Mouse (Mus musculus) hindbrain, embryonic 10.5 days (tissue): ENCODE measurements around the gene Ptgr2. TPM values are rescaled to one million over a fixed set of nuclear protein-coding genes. Genes with fewer than 3 reads are reported as not detected.
"Not testable (repeated sequence)": the region's sequence is repeated elsewhere in the genome, so short reads cannot be mapped to it uniquely, and the experiment has no call there.

Experiments used
- DNase-seq: peaks from one replicate; pipeline ENCODE4 v3.0.0-alpha.2; 2017; ENCODE audit warnings: low spot score
- H3K27ac ChIP-seq: fragments of 300-500 bp; sonication (generic); 2 replicates; pipeline ENCODE4 v1.5.1; 2016; ENCODE audit warnings: mild to moderate bottlenecking, moderate library complexity
- H3K27me3 ChIP-seq: fragments of 300-500 bp; sonication (generic); 2 replicates; pipeline ENCODE4 v1.6.1; 2016; ENCODE audit warnings: mild to moderate bottlenecking; ENCODE audit not compliant: poor library complexity, insufficient read depth, severe bottlenecking
- H3K36me3 ChIP-seq: fragments of 300-500 bp; sonication (generic); 2 replicates; pipeline ENCODE4 v1.6.1; 2016; ENCODE audit warnings: mild to moderate bottlenecking, moderate library complexity
- H3K4me1 ChIP-seq: fragments of 300-500 bp; sonication (generic); replicated peaks from 2 replicates; pipeline ENCODE4 v1.6.1; 2016; ENCODE audit warnings: mild to moderate bottlenecking
- H3K4me3 ChIP-seq: fragments of 300-500 bp; sonication (generic); 2 replicates; pipeline ENCODE4 v1.5.1; 2016; ENCODE audit warnings: mild to moderate bottlenecking, moderate library complexity
- H3K9me3 ChIP-seq: fragments of 300-500 bp; sonication (generic); 2 replicates; pipeline ENCODE4 v1.6.1; 2016; ENCODE audit warnings: mild to moderate bottlenecking, moderate library complexity
- WGBS: fragments of 180-500 bp; shearing (Covaris S2); methylation state at CpG from one replicate; pipeline ENCODE4 v1.1.7; 2016; 5-methylcytosine and 5-hydroxymethylcytosine counted together
- polyA plus RNA-seq: library from polyadenylated mRNA; unstranded; fragments of >200 nt; fragmentation: Nextera tagmentation; extraction: Ambion mirVana; gene quantifications from 2 replicates; pipeline ENCODE4 v1.2.1, GENCODE M21; 2016

The Ptgr2 gene
- polyA plus RNA-seq = 16.4 and 18.8 TPM in 2 replicates

DNA sequence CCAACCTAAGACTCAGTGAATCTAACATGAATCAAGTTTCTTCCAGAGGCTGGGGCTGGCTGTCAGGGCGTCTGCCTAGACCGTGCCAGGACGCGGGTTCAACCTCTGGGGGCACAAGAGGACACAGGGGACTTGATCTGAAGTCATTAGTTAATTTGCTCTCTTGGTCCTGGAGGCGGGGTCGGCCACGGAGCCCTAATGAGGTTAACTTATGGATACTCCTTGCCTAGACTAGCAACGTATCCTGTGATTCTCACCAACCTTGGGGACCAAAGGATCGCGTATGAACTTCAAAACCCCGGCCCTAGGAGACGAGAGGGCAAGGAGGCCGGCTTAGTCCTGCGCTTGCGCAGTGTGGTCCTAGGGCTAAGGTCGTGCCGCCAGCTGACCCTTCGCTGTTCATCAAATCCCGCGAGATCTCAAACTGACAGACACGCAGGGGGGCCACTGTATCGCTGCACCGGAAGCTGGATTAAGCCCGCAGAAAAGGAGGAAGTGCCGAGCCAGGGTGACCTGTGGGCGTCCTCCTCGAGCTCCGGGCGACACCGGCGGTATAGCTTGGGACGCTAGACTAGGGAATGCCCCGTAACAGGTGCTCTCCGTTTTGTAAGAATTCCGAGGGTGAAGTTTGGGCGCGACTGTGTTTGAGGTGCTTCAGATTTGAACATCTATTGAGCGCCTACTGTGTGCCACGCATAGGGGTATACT lies at the start of gene Ptgr2:
Ptgr2 (plus strand) TSS at position 348 of the 708 bp plus-strand sequence.
- Histone ChIP-seq H3K4me3 (peak within 1 kb of the TSS; percentile 62), H3K27ac (peak within 1 kb of the TSS; percentile 85), H3K4me1 (peaks cover 13% of the 10 kb centered on the region), H3K36me3 (no peaks in the 10 kb centered on the region), H3K27me3 (no peaks in the 10 kb centered on the region), H3K9me3 (peaks cover 2% of the 10 kb centered on the region; the same call in 1 of the 2 replicates)
- WGBS = under 1% methylated on average over 39 of the region's 39 CpGs
- DNase-seq = peak; percentile 96

DNA sequence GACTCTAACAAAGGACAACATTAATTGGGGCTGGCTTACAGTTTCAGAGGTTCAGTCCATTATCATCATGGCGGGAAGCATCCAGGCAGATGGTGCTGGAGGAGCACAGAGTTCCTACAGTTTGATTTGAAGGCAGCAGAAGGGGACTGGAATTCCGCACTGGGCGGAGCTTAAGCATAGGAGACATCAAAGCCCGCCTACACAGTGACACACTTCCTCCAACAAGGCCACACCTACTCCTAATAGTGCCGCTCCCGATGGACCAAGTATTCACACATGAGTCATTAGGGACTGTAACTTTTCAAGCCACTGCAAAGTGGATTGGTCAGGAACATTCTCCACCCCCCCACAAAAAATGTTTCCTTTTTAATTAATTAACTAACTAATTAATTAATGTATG lies 49.5 kb upstream of the Ptgr2 start:
- Histone ChIP-seq H3K36me3 (no peaks in the 10 kb centered on the region), H3K4me1 (peaks cover 8% of the 10 kb centered on the region), H3K27me3 (no peaks in the 10 kb centered on the region), H3K4me3 (no peak overlapping the region), H3K27ac (no peak overlapping the region), H3K9me3 (no peaks in the 10 kb centered on the region)
- 94% methylated on average over 6 of the region's 6 CpGs for WGBS
- no peak for DNase-seq

DNA sequence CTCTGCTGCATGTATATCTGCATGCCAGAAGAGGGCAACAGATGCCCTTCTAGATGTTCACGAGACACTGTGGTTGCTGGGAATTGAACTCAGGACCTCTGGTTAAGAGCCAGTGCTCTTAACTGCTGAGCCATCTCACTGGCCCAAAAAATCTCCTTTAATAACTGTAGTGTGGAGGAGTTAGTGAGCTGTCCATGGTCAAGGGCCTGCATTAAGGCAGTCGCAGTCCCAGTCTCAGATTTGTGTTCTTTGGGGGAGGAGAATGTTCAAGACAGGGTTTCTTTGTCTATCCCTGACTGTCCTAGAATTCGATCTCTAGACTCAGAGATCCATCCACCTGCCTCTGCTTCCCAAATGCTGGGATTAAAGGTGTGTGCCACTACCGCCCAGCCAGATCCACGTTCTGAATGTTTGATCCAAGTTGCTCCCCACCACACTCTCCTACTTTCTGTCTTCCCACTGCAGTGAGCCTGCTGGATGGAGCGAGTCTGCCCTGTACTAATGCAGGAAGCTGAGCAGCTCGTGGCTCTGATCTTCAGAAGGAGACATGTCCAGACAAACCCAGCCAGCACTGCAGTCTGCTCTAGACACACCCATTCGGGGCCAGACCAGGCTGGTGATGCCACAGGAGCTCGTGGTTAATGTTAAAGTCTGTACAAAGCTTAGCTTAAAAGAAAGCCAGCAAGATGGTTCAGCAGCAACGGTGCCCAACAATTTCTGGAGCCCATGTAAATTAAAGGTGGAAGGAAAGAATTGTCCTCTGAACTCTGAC lies 48.9 kb upstream of the Ptgr2 start:
- H3K4me3 ChIP-seq = no peak overlapping the region
- H3K36me3 ChIP-seq = no peaks in the 10 kb centered on the region
- WGBS = 84% methylated on average over 10 of the region's 10 CpGs
- H3K4me1 ChIP-seq = peaks cover 8% of the 10 kb centered on the region
- H3K27me3 ChIP-seq = no peaks in the 10 kb centered on the region
- no peak for DNase-seq
- H3K27ac ChIP-seq = no peak overlapping the region
- H3K9me3 ChIP-seq = no peaks in the 10 kb centered on the region

DNA sequence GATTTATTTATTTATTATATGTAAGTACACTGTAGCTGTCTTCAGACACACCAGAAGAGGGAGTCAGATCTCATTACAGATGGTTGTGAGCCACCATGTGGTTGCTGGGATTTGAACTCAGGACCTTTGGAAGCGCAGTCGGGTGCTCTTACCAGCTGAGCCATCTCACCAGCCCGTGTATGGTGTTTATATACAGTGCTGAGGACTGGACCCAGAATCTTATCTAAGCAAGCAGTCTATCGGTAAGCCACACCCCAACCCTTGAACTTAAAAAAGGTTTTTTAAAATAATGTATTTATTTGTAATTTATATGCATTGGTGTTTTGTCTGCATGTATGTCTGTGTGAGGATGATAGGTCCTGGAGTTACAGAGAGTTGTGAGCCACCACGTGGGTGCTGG lies 48.0 kb upstream of the Ptgr2 start:
- H3K9me3 ChIP-seq, H3K4me3 ChIP-seq, H3K4me1 ChIP-seq, H3K27ac ChIP-seq, H3K36me3 ChIP-seq, H3K27me3 ChIP-seq, DNase-seq: not testable (repeated sequence)
- WGBS = 88% methylated on average over 5 of the region's 5 CpGs

DNA sequence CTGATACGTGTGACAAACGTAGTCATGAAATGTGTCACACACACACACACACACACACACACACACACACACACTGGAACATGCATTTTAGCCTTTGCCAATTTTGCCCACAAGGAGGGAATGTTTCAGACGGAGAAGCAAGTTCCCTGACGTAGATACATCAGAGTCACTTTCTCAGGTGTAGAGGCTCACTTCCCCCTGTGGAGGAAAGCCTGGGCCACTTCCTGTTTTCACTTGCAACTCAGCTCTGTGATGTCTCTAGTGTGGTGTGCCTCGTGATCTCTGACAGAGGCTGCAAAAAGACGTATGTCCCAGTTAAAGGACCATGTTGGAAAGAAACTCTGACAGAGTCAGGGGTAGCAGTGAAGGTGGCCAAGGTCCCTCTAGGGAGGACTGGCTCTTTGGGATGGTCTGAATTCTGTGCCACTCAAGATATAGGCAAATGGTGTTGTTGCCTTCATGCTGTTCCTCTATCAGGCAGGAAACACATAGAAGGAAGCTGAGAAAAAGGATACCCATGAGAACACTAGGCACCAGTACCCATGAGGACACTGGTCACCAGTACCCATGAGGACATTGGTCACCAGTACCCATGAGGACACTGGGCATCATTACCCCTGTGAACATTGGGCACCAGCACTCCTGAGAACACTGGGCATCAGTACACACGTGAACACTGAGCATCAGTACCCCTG lies 41.8 kb upstream of the Ptgr2 start:
- Histone ChIP-seq H3K27me3 (no peaks in the 10 kb centered on the region), H3K36me3 (no peaks in the 10 kb centered on the region), H3K27ac (no peak overlapping the region), H3K4me1 (peaks cover 8% of the 10 kb centered on the region), H3K4me3 (no peak overlapping the region), H3K9me3 (no peaks in the 10 kb centered on the region)
- DNase-seq = no peak
- WGBS = 84% methylated on average over 7 of the region's 7 CpGs

DNA sequence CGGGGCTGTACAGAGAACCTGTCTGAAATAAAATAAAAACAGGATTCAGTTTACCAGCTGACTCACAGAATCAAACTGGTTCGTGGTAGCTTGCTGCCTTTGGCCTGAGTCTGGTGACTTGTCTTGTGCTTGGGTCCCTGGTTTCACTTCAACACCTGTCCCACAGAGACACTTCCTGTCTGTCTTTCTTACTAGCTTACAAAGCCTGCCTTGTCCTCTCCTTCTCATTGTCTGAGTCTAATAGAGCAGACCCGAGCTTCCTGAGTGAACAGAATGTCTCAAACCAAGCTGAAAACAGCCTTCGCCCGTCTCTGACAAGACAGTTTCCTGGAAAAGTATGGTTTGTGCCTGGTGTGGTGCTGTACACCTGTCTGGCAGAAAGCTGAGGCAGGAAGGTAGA lies 39.3 kb upstream of the Ptgr2 start:
- Histone ChIP-seq H3K27ac (no peak overlapping the region), H3K36me3 (no peaks in the 10 kb centered on the region), H3K27me3 (no peaks in the 10 kb centered on the region), H3K9me3 (no peaks in the 10 kb centered on the region), H3K4me3 (no peak overlapping the region), H3K4me1 (no peaks in the 10 kb centered on the region)
- no peak for DNase-seq
- WGBS = 64% methylated on average over 5 of the region's 5 CpGs

DNA sequence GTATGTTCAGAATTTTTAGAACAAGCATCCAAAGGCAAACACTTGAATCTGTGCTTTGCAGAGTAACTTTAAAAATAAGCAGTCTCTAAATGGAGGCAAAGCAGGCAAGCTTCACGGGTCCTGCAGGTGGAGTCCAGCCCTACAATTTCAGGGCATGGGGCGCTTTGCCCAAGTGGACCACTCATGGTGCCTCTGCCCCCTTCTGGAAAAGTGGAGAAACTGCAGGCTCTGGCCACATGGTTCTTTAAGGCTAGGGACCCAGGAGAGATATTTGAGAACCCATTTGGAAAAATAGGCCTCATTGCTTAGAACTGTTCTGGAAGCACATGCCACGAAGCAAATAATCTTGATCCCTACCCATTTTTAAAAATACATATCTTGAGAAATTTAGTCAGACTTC lies 35.8 kb upstream of the Ptgr2 start:
- Histone ChIP-seq H3K4me3 (no peak overlapping the region), H3K4me1 (no peaks in the 10 kb centered on the region), H3K9me3 (peaks cover 5% of the 10 kb centered on the region; the same call in 1 of the 2 replicates), H3K27me3 (no peaks in the 10 kb centered on the region), H3K36me3 (no peaks in the 10 kb centered on the region), H3K27ac (no peak overlapping the region)
- DNase-seq = peak; percentile 71
- 4% methylated on average over 3 of the region's 3 CpGs for WGBS

DNA sequence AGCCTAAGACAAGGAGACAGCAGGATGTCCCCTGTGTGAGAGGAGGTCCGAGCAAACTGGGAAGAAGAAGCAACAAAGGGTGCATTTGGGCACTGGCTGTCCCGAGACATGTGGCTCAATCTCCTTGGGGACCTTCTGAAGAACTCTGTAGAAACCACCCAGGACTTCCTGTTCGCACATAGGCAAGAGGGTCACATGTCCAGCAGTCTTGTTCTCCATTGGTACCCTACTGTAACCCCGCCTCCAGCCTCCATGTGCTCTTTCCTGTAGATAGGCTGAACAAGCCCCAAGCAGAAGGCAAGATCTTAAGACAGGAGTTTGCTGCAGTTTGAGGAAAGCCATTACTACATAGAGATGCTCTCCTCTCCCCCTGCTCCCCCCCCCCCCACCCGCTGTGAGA lies 32.2 kb upstream of the Ptgr2 start:
- H3K4me1 ChIP-seq = no peaks in the 10 kb centered on the region
- 90% methylated on average over 5 of the region's 5 CpGs for WGBS
- no peaks in the 10 kb centered on the region for H3K36me3 ChIP-seq
- peaks cover 5% of the 10 kb centered on the region; the same call in 1 of the 2 replicates for H3K9me3 ChIP-seq
- DNase-seq = no peak
- no peaks in the 10 kb centered on the region for H3K27me3 ChIP-seq
- H3K27ac ChIP-seq = no peak overlapping the region
- no peak overlapping the region for H3K4me3 ChIP-seq

DNA sequence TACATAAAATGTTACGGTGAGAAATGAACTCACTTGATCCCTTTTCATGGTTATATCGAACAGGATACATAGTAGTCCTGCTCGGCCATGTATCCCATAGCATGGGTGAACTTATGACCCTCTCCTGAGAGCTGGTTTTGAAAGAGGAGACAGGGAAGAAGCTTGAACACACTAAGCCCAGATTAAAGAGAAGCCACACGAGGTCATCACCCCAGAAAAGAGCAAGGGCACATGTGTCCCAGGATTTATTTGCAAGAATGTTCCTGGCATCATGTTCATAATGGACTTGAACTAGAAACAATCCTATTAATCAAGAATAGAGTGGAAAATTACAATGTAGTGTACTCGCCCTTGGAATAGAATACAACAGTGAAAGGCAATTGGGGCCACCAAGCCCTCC lies 30.1 kb upstream of the Ptgr2 start:
- no peak for DNase-seq
- Histone ChIP-seq H3K27me3 (no peaks in the 10 kb centered on the region), H3K4me3 (no peak overlapping the region), H3K27ac (no peak overlapping the region), H3K4me1 (no peaks in the 10 kb centered on the region), H3K9me3 (peaks cover 5% of the 10 kb centered on the region; the same call in 1 of the 2 replicates), H3K36me3 (no peaks in the 10 kb centered on the region)
- 84% methylated on average over 5 of the region's 5 CpGs for WGBS

DNA sequence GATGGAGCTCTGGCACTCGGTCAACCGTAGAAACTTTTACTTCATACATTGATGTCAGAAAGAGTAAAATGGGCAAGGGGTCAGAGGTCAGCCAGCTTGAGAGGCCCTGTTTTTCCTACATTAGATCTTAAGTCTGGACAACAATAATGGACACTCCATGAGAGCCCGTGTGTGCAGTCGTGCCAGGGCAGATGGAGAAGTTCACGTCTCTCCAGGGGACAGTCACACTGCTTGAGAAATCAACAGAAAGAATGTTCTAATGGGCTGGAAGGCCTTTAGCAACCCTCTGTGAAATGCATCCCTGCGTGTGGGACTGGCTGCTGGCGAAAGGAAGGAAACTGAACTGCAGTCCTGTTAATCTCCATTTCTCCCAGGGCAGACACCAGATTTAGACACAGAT lies 24.7 kb upstream of the Ptgr2 start:
- Histone ChIP-seq H3K9me3 (no peaks in the 10 kb centered on the region), H3K27me3 (no peaks in the 10 kb centered on the region), H3K36me3 (no peaks in the 10 kb centered on the region), H3K4me3 (no peak overlapping the region), H3K27ac (no peak overlapping the region), H3K4me1 (peaks cover 10% of the 10 kb centered on the region; the same call in 1 of the 2 replicates)
- WGBS = 49% methylated on average over 7 of the region's 7 CpGs
- DNase-seq = peak; percentile 9

DNA sequence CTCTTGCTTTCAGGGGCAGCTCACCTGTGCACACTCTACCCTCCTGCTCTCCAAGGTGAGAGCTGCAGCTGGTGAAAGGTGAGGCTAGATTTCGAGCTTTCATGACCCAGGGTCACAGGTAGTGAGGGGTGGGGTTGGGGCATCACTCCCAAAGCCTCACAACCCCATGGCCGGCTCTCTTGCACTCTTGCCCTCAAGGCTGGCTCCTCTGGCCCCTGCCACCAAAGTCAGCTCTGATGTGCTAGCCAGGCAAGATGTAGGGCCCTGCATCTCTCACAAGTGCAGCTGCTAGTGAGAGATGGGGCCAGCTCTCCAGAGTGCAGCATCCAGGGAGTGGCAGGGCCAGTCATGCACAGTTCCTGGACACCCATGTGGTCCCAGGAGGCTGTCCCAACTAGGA lies 17.8 kb upstream of the Ptgr2 start:
- H3K27ac ChIP-seq = no peak overlapping the region
- WGBS = 73% methylated on average over 2 of the region's 2 CpGs
- H3K36me3 ChIP-seq = no peaks in the 10 kb centered on the region

DNA sequence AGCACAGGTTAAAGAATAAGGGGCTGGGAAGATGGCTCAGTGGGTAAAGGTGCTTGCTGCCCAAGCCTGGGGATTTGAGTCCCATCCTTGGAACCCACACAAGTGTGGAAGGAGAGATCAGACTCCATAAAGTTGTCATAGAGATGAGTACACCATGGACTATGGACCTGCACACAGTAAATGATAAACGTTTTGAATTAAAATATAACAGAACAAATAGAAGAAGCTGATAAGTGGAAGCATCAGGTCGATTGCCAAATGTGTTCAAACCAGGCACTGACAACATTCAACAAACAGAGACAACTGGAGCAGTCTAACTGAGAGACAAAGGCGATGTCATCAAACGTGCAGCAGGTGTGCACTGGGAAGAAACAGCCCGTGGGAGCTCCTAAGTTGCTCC lies 11.7 kb upstream of the Ptgr2 start:
- Histone ChIP-seq H3K9me3 (no peaks in the 10 kb centered on the region), H3K36me3 (no peaks in the 10 kb centered on the region), H3K27ac (no peak overlapping the region), H3K4me1 (peaks cover 5% of the 10 kb centered on the region; the same call in 1 of the 2 replicates), H3K27me3 (no peaks in the 10 kb centered on the region), H3K4me3 (no peak overlapping the region)
- DNase-seq = no peak
- WGBS = 80% methylated on average over 5 of the region's 5 CpGs

More for the DNA sequence above, 17.8 kb upstream of the Ptgr2 start:
- H3K4me3 ChIP-seq = no peak overlapping the region
- no peak for DNase-seq
- H3K9me3 ChIP-seq = no peaks in the 10 kb centered on the region
- peaks cover 5% of the 10 kb centered on the region; the same call in 1 of the 2 replicates for H3K4me1 ChIP-seq
- H3K27me3 ChIP-seq = no peaks in the 10 kb centered on the region

DNA sequence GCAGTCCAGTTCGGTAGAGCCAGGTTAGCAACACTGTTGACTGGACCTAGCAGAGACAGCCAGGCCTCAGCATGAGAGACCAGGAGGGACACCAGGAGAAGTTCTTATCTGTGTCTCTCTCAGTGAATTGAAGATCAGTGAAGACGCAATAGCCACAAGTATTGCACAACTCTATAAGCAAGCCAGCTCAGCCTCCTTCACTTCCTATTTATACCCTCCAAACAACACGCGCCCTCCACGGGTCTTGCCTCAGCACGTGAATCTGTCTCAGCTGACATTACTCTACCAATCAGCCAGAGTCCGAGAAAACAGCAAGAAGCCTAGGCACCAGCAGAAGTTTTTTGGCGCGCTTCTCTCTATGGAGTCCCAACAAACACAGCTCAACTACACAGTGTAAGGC lies 9.7 kb upstream of the Ptgr2 start:
- no peaks in the 10 kb centered on the region for H3K36me3 ChIP-seq
- 93% methylated on average over 9 of the region's 9 CpGs for WGBS
- H3K27me3 ChIP-seq = no peaks in the 10 kb centered on the region
- no peak overlapping the region for H3K4me3 ChIP-seq
- peaks cover 5% of the 10 kb centered on the region; the same call in 1 of the 2 replicates for H3K4me1 ChIP-seq
- H3K27ac ChIP-seq = no peak overlapping the region
- H3K9me3 ChIP-seq = no peaks in the 10 kb centered on the region
- no peak for DNase-seq
